Comparison of ENCODE assay signal across 1 mouse cellular context in genomic region chr15:89500221-89500791, GRCm38 (mm10).
TF ChIP-seq lines count a peak whose summit lies in the region.

No protein-coding gene starts in this region.

TF ChIP-seq in MEL, 35 proteins besides CTCF, POLR2A, EP300 and RAD21 (continued from another document):
- TF ChIP-seq ELF1 (IDR thresholded peaks at IDR 0.05; ENCODE audit: low read depth, low read length) (no peak), CHD1 (IDR thresholded peaks at IDR 0.05; ENCODE audit: low read depth, low read length) (no peak), TAL1 (IDR thresholded peaks at IDR 0.05; ENCODE audit: low read length) (no peak), SMC3 (IDR thresholded peaks at IDR 0.05; ENCODE audit: low read depth, low read length) (no peak), POLR2AphosphoS5 (IDR thresholded peaks at IDR 0.05; ENCODE audit: borderline replicate concordance, low read depth, low read length) (no peak), MEF2A (IDR thresholded peaks at IDR 0.05; ENCODE audit: extremely low read depth, insufficient replicate concordance, low read depth, low read length, poor library complexity, severe bottlenecking) (no peak), MAZ (IDR thresholded peaks at IDR 0.05; ENCODE audit: low read depth, low read length) (no peak), ZMIZ1 (IDR thresholded peaks at IDR 0.05; ENCODE audit: low read depth, low read length) (no peak), MAFK (IDR thresholded peaks at IDR 0.05; ENCODE audit: borderline replicate concordance, low read depth, low read length) (no peak), MYB (IDR thresholded peaks at IDR 0.05; ENCODE audit: low read depth, low read length) (no peak), ZNF384 (IDR thresholded peaks at IDR 0.05; ENCODE audit: low read depth, low read length) (no peak), MYC (IDR thresholded peaks at IDR 0.05; ENCODE audit: low read depth, low read length) (no peak), MXI1 (IDR thresholded peaks at IDR 0.05; ENCODE audit: low read depth, low read length) (no peak; the same call in 1 of the 2 replicates), BHLHE40 (IDR thresholded peaks at IDR 0.05; ENCODE audit: borderline replicate concordance, low read depth, low read length) (no peak), ZC3H11A (IDR thresholded peaks at IDR 0.05; ENCODE audit: low read depth, low read length) (no peak)
TF ChIP-seq in MEL: peak in this region for 0.
